Mouse (Mus musculus): ENCODE data around the gene Ceacam2. TPM values are rescaled to one million over a fixed set of nuclear protein-coding genes. Genes with fewer than 3 reads are reported as not detected.
"Not testable (repeated sequence)": the region's sequence is repeated elsewhere in the genome, so short reads cannot be mapped to it uniquely, and the experiment has no call there.

The Ceacam2 gene
- polyA plus RNA-seq, 1 experiment from 2014 or later = 0.37 TPM

DNA sequence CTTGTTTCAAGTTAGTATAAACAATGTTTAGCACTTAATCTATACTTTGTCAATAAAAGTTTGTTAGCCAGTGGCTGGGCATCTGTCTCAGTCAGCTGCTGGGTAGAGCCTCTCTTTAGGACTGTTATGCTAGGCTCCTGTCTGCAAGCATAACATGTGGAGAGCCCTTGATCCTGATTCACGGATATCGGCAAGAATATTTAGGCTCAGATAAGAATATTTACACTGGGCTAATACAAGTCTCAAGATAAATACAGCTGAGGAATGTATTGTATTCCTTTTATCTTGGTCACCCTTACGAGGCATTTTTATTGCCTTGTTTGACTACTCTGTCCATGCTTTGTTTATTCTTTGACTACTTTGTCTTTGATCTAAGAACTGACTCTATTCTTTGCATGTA lies 29.7 kb downstream of the Ceacam2 start:
- Histone ChIP-seq H3K9me3 (ENCODE audit: control insufficient read depth) (no peaks in the 10 kb centered on the region), H3K4me2 (replicated peaks; ENCODE audit: low read depth) (no peak overlapping the region), H3K4me1 (replicated peaks; ENCODE audit: control insufficient read depth, insufficient read depth, low read length) (no peaks in the 10 kb centered on the region), H3K27me3 (replicated peaks; ENCODE audit: control insufficient read depth, insufficient read depth, low read length) (no peaks in the 10 kb centered on the region), H3K36me3 (ENCODE audit: control insufficient read depth, insufficient read depth) (no peaks in the 10 kb centered on the region), H3K4me3 (ENCODE audit: low read depth, low read length) (no peak overlapping the region), H3K27ac (ENCODE audit: low read depth, low read length) (no peak overlapping the region), H3K9ac (ENCODE audit: low read depth, low read length) (no peak overlapping the region)
- TF ChIP-seq CTCF (IDR thresholded peaks at IDR 0.05; ENCODE audit: low read depth) = no peak
- no peak for ATAC-seq
- WGBS = 7% methylated on average over 3 of the region's 3 CpGs

GRCm38 (mm10) chr7:25494649-25495048 lies 45.0 kb downstream of the Ceacam2 start:
- 81% methylated on average over 1 of the region's 1 CpGs for WGBS
- H3K27ac ChIP-seq (ENCODE audit: low read depth, low read length) = no peak overlapping the region
- ATAC-seq = no peak
- H3K9ac ChIP-seq (ENCODE audit: low read depth, low read length) = no peak overlapping the region
- H3K4me3 ChIP-seq (ENCODE audit: low read depth, low read length) = no peak overlapping the region
- no peaks in the 10 kb centered on the region for H3K4me1 ChIP-seq (replicated peaks; ENCODE audit: control insufficient read depth, insufficient read depth, low read length)
- no peak for TF ChIP-seq CTCF (IDR thresholded peaks at IDR 0.05; ENCODE audit: low read depth)
- H3K9me3 ChIP-seq (ENCODE audit: control insufficient read depth) = no peaks in the 10 kb centered on the region
- H3K27me3 ChIP-seq (replicated peaks; ENCODE audit: control insufficient read depth, insufficient read depth, low read length) = no peaks in the 10 kb centered on the region
- no peaks in the 10 kb centered on the region for H3K36me3 ChIP-seq (ENCODE audit: control insufficient read depth, insufficient read depth)
- no peak overlapping the region for H3K4me2 ChIP-seq (replicated peaks; ENCODE audit: low read depth)

DNA sequence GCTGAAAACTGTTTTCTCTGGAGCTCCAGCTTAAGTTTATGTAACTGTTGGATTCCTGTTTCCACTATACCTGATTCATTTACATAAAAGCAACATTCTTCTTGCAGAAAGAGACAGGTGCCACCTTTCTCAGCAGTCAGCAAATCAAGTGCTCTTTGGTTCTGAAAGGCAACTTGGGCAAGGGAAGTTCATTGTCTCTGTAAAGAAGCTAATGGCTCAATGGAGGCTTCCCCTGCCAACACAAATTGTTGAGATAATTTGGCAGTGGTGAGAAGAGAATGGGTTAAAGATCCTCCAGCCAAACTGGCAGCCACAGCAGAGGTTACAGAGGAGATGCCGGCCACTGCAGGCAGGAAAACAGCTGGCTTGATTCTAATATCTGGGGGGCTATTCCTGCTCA lies 49.0 kb downstream of the Ceacam2 start:
- WGBS = no CpG with 5 or more reads among the region's 1 CpGs
- H3K4me3 ChIP-seq (ENCODE audit: low read depth, low read length); H3K4me2 ChIP-seq (replicated peaks; ENCODE audit: low read depth); H3K4me1 ChIP-seq (replicated peaks; ENCODE audit: control insufficient read depth, insufficient read depth, low read length); H3K9me3 ChIP-seq (ENCODE audit: control insufficient read depth); H3K9ac ChIP-seq (ENCODE audit: low read depth, low read length); H3K27ac ChIP-seq (ENCODE audit: low read depth, low read length); H3K27me3 ChIP-seq (replicated peaks; ENCODE audit: control insufficient read depth, insufficient read depth, low read length); ATAC-seq; H3K36me3 ChIP-seq (ENCODE audit: control insufficient read depth, insufficient read depth): not testable (repeated sequence)

DNA sequence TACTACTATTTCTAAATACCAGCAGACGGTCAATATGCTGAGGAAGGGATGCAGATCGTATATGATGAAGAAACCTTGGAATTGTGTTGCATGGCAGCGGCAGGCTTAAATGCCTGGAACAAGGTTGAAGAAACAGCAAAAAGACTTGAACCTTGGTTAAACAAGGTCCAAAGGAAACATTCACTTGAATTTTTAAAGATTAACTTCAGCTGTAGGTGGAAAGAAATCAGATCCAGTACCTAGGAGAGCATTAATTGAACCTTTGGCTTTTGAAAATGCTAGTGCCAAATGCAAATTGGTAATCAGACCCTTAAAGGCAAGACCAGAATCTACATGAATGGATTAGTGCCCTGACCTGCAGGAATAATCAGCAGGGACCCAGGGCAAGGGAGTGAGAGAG lies 50.3 kb downstream of the Ceacam2 start:
- 92% methylated on average over 3 of the region's 3 CpGs for WGBS
- ATAC-seq; H3K9me3 ChIP-seq (ENCODE audit: control insufficient read depth): not testable (repeated sequence)

DNA sequence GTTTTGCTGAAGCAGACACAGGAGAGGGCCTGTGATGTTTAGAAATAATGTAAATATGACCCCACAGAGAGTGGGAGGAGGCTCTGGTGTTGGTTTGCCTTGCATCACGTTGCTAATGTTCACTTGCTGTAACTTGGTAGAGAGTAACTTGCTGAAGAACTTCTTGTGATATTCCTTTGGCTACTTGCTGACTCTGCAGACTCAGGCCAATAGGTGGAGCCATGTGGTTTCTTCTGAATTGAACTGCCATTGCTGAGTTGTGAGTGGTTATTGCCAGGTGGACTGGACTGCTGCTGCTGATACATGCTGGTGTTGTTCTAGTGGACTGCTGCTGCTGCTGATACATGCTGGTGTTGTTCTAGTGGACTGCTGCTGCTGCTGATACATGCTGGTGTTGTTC lies 53.5 kb downstream of the Ceacam2 start:
- Histone ChIP-seq H3K9me3 (ENCODE audit: control insufficient read depth) (no peaks in the 10 kb centered on the region), H3K9ac (ENCODE audit: low read depth, low read length) (no peak overlapping the region), H3K27ac (ENCODE audit: low read depth, low read length) (no peak overlapping the region), H3K4me2 (replicated peaks; ENCODE audit: low read depth) (no peak overlapping the region), H3K27me3 (replicated peaks; ENCODE audit: control insufficient read depth, insufficient read depth, low read length) (no peaks in the 10 kb centered on the region), H3K4me1 (replicated peaks; ENCODE audit: control insufficient read depth, insufficient read depth, low read length) (no peaks in the 10 kb centered on the region), H3K36me3 (ENCODE audit: control insufficient read depth, insufficient read depth) (no peaks in the 10 kb centered on the region), H3K4me3 (ENCODE audit: low read depth, low read length) (no peak overlapping the region)
- peak; percentile 63 for TF ChIP-seq CTCF (IDR thresholded peaks at IDR 0.05; ENCODE audit: low read depth)
- no peak for ATAC-seq
- WGBS = 13% methylated on average over 1 of the region's 1 CpGs

More for the DNA sequence above, 50.3 kb downstream of the Ceacam2 start:
- not testable (repeated sequence) for H3K27ac ChIP-seq (ENCODE audit: low read depth, low read length); H3K27me3 ChIP-seq (replicated peaks; ENCODE audit: control insufficient read depth, insufficient read depth, low read length); H3K9ac ChIP-seq (ENCODE audit: low read depth, low read length); H3K4me1 ChIP-seq (replicated peaks; ENCODE audit: control insufficient read depth, insufficient read depth, low read length); H3K4me2 ChIP-seq (replicated peaks; ENCODE audit: low read depth); H3K36me3 ChIP-seq (ENCODE audit: control insufficient read depth, insufficient read depth); H3K4me3 ChIP-seq (ENCODE audit: low read depth, low read length)

- TF ChIP-seq CTCF (IDR thresholded peaks at IDR 0.05; ENCODE audit: low read depth) = no peak
- Histone ChIP-seq H3K27me3 (replicated peaks; ENCODE audit: control insufficient read depth, insufficient read depth, low read length) (no peaks in the 10 kb centered on the region), H3K27ac (ENCODE audit: low read depth, low read length) (no peak overlapping the region), H3K9ac (ENCODE audit: low read depth, low read length) (no peak overlapping the region), H3K36me3 (ENCODE audit: control insufficient read depth, insufficient read depth) (no peaks in the 10 kb centered on the region), H3K4me1 (replicated peaks; ENCODE audit: control insufficient read depth, insufficient read depth, low read length) (no peaks in the 10 kb centered on the region), H3K4me3 (ENCODE audit: low read depth, low read length) (no peak overlapping the region), H3K4me2 (replicated peaks; ENCODE audit: low read depth) (no peak overlapping the region), H3K9me3 (ENCODE audit: control insufficient read depth) (no peaks in the 10 kb centered on the region)
- 76% methylated on average over 5 of the region's 5 CpGs for WGBS
- no peak for ATAC-seq
Observed at GRCm38 (mm10) chr7:25485061-25485460, 54.6 kb downstream of the Ceacam2 start.

DNA sequence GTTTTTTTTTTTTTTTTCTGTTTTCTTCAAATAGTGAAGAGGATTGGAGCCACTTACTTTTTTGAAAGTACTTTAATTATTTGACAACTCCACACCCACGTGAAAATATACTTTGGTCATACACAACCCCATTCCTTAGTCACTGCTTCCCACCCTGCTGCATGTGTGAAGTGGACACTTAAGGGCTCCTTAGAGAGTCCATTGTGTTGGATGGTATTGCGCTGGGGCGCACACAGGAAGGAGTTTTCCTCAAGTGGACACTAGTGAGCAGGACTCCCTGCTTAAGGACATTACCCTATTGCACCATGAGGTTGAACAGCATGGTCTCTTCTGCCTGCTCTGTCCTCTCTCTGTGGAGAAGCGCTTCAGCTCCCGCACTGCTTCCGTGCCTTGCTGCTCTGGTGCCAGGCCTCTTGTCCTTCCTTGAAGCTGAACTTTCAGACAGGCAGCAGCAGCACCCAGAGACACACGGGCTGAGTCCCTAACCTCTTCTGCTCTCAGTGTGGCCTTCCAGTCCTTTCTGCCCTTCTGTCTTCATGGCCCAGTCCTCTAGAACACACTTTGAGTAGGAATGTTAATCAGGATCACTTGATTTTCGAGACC lies 56.4 kb downstream of the Ceacam2 start:
- no peak overlapping the region for H3K9ac ChIP-seq (ENCODE audit: low read depth, low read length)
- no peaks in the 10 kb centered on the region for H3K9me3 ChIP-seq (ENCODE audit: control insufficient read depth)
- no peak overlapping the region for H3K4me2 ChIP-seq (replicated peaks; ENCODE audit: low read depth)
- H3K4me3 ChIP-seq (ENCODE audit: low read depth, low read length) = no peak overlapping the region
- ATAC-seq = no peak
- no peaks in the 10 kb centered on the region for H3K36me3 ChIP-seq (ENCODE audit: control insufficient read depth, insufficient read depth)
- WGBS = 80% methylated on average over 8 of the region's 8 CpGs
- no peaks in the 10 kb centered on the region for H3K27me3 ChIP-seq (replicated peaks; ENCODE audit: control insufficient read depth, insufficient read depth, low read length)
- no peaks in the 10 kb centered on the region for H3K4me1 ChIP-seq (replicated peaks; ENCODE audit: control insufficient read depth, insufficient read depth, low read length)
- no peak overlapping the region for H3K27ac ChIP-seq (ENCODE audit: low read depth, low read length)
- no peak for TF ChIP-seq CTCF (IDR thresholded peaks at IDR 0.05; ENCODE audit: low read depth)
